Mouse (Mus musculus): ENCODE measurements around the gene Elmo1.

Gene Elmo1

DNA sequence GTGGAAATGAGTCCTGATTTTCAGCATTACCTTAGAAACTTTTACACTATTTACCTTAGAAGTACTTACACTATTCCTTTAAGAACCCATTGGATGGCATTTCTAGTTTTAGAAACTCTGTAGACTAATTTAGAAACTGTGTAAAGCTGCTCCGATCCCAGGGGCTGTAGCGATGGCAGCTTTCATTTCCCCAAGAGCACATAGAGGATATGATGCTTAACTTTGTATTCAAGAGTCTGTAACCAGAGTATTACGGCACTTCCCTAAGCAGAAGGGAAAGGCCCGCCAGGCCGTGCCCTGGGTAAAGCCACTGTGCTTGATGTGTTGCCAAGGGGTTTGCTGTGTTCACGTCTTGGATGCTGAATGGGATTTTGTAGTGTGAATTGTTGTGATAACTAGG is 222.9 kb downstream of the Elmo1 start:
- no peak for DNase-seq (ENCODE audit: extremely low spot score, low spot score)

- no peak for DNase-seq (ENCODE audit: extremely low spot score, low spot score)
These were observed 225.7 kb downstream of the Elmo1 start for GRCm38 (mm10) chr13:20316139-20316538.

DNA sequence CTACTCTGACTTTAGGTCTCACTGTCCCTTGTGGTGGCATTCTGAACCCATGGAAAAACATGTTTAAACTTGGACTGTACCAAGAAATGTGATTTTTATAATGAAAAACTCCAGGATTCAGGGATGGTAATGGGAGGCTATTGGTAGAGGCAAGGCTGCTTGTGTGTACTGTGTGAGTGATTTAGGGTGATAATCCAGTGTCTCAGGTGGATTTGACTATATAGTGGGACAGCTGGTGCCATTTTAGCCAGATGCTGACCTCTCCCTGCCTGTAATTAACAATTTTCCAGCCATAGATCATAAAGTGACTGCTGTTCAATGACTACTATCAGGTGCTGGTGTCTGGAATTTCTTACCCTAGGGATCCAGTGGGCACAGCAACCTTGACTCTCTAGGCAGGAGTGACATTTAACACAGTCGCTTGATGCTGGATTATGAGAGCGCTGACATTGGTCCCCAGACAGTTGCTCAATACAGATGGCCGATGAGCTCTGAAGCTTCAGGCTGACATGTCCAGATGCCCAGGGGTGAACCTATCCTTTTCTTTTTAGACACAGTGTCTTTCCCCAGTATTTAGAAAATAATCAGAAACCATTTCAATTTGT is 228.3 kb downstream of the Elmo1 start:
- DNase-seq (ENCODE audit: extremely low spot score, low spot score), result no peak

DNA sequence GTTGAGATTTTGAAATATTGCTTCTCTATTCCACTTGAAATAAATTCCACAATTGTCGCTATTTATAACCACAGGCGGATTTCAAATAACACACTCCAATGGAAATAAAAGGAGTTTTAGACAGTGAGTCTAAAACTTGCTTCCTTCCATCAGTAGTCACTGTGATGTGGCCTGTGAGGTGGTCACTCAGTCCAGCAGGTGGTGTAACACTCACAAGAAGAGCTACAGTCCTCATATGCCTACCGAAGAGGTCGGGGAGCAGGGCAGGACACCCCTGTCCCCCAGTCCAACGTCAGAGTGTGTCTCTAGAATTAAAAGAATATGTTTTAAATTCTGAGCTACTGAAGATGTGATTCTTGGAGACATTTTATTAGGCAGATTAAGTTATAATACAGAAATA is 229.8 kb downstream of the Elmo1 start:
- DNase-seq (ENCODE audit: extremely low spot score, low spot score), result no peak

DNA sequence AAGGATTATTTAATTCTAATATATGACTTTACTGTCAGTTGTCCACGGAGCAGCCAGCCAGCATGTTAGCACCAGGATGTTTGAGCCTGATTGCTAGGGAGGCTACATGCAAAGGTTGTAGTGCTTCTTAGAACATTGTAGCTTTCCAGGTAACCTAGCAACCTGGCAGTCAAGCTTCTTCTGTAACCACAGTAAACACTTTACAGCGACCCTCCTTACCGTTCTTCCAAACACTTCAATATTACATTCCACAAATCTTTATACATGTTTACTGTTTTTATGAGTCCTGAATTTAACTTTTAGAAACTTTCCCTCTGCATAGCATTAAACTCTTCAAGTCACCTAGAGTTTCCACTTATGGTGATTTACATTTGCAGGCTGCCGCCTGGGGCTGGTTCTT is 233.1 kb downstream of the Elmo1 start:
- DNase-seq (ENCODE audit: extremely low spot score, low spot score), result no peak

GRCm38 (mm10) chr13:20327064-20327463 is 236.7 kb downstream of the Elmo1 start:
- no peak for DNase-seq (ENCODE audit: extremely low spot score, low spot score)

GRCm38 (mm10) chr13:20327975-20328374 is 237.6 kb downstream of the Elmo1 start:
- DNase-seq (ENCODE audit: extremely low spot score, low spot score), result no peak

DNA sequence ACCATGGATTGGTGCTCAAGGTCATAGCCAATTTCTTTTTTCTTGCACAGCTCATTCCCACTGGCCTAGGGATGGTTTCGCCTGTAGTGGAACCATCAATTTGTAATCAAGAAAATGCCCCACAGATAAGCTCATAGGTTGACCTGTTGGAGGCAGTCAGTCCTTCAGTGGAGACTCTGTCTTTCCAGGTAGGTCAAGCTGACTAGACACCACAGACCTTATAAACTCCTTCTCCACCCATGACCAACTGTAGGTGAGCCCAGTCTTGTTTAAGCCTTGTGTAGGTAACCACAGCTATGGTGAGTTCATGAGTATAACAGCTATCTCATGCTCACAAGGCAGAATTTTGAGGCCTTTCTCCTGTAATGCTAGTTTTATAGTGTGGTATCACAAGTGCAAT is 238.3 kb downstream of the Elmo1 start:
- no peak for DNase-seq (ENCODE audit: extremely low spot score, low spot score)

- no peak for DNase-seq (ENCODE audit: extremely low spot score, low spot score)
These were observed 240.6 kb downstream of the Elmo1 start for GRCm38 (mm10) chr13:20330954-20331353.

GRCm38 (mm10) chr13:20335051-20335888 is 244.9 kb downstream of the Elmo1 start:
- no peak for DNase-seq (ENCODE audit: extremely low spot score, low spot score)

DNA sequence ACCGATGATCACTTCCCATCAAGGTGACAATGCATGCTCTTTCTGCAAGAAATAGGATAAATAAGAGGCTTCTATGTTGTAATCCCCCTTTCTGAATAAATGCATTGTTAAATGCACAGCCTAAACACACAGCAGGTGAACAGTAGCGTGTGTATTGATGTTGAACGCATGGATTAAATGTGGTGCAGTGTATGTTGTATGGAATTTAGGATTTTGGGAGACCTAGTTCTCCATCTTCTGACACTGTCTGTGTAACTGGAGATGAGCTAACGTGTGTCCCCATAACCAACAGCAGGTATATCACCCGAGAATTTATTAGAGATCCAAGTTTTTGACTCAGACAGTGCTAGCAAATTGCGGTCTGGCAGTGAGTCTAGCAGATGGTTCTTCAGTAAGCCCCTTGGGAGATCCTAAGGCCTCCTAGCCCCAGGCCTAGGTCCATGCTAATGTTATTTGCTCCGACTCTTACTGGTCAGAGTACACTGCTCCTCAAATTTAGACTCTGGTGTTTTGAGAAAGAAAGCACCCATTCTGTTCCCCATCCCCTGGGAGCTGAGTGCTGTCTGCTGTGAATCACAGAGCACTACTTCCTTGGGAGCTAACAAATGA is 245.6 kb downstream of the Elmo1 start:
- DNase-seq (ENCODE audit: extremely low spot score, low spot score), result no peak

DNA sequence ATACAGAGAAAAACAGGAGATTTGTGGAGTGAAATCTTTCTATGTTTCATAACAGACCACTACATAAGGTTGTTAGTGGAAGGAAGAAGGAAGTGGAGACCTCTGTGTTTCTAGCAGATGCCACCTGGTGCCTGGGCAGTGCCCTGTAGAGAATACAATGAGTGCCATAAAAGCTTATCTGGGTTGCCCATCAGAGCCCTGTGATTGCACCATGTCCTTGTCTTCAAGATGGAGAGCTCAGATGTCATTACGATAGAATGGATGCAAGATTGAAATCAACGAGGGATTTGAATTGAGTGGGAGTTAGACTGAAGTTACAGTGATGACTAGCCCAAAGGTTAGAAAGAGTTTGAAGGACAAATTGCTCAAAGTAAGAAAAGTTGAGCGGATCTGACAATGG is 252.5 kb downstream of the Elmo1 start:
- DNase-seq (ENCODE audit: extremely low spot score, low spot score), result no peak

GRCm38 (mm10) chr13:20349754-20350153 is 259.4 kb downstream of the Elmo1 start:
- no peak for DNase-seq (ENCODE audit: extremely low spot score, low spot score)

DNA sequence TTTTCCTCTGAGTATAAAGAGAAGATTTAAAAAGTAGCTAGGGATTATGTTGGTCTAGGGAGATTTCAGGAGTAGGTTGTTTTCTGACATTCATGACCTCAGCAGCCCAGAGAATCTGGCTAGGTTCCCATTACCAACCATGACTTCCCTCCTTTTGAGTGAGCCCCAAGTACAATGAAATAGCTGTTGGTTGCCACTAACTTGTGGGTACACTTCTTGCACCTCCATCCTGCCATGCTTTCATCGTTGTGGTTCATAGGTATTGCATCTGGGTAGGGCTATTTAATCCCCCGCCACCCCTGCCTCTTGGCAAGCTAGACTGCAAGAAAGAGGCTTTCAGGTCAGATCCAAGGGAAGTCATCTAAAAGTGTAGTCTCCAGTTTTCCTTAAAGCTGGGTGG is 262.2 kb downstream of the Elmo1 start:
- DNase-seq (ENCODE audit: extremely low spot score, low spot score), result no peak

- DNase-seq (ENCODE audit: extremely low spot score, low spot score), result no peak
These were observed 263.6 kb downstream of the Elmo1 start for GRCm38 (mm10) chr13:20353862-20354603.

GRCm38 (mm10) chr13:20354604-20354999 is 264.2 kb downstream of the Elmo1 start:
- DNase-seq (ENCODE audit: extremely low spot score, low spot score), result no peak

- no peak for DNase-seq (ENCODE audit: extremely low spot score, low spot score)
These were observed 272.1 kb downstream of the Elmo1 start for GRCm38 (mm10) chr13:20362541-20362940.

- DNase-seq (ENCODE audit: extremely low spot score, low spot score), result no peak
These were observed 275.6 kb downstream of the Elmo1 start for GRCm38 (mm10) chr13:20365828-20366593.

DNA sequence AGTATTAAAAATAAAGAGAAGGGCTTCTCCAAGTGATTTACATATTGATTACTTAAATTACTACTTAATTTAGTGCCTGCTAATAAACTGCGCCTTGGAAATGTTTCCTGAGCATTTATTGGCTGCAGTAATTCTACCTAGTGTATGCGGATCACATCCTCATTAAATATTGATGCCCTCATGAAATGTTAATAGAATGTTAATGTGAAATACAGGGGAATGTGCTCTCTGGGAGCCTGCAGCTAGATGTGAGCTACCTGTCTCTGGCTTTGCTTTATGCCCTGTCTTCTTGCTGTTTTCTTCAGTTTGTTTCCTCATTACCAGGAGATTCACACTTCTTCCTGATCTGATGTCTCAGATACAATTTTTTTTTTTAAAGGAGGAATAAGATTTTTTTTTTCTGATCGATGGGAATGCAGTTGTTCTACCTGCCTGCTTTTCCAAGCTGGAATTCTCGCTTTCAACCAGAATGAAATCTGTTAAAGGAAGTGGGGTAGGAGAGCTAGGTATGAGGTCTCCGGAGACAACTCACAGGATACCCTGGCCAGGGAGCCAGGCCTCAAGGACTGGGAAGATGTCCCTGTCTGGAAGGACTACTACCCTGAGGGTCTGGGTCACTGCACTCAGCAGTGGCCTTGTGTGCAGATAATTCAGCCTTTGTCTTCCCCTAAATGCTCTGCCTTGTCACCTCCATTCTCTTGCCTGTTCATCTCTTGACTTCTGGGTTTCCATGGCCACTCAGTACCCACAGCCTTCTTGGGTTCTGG is 279.8 kb downstream of the Elmo1 start:
- no peak for DNase-seq (ENCODE audit: extremely low spot score, low spot score)

- no peak for DNase-seq (ENCODE audit: extremely low spot score, low spot score)
These were observed 281.1 kb downstream of the Elmo1 start for GRCm38 (mm10) chr13:20371501-20371900.

Measured in neural tube, embryonic 10.5 days (tissue).